Mouse (Mus musculus) ES-Bruce4 (cell line): ENCODE results near the gene Plxna3.

Experiments used
- CTCF ChIP-seq: IDR thresholded peaks from one replicate; pipeline ENCODE4 v1.8.1; 2011; ENCODE audit warnings: low read depth, low read length
- EP300 ChIP-seq: IDR thresholded peaks from 2 replicates; pipeline ENCODE4 v1.6.1; 2011; ENCODE audit warnings: low read depth, low read length; ENCODE audit not compliant: insufficient read depth
- POLR2A ChIP-seq: IDR thresholded peaks from one replicate; pipeline ENCODE4 v1.8.1; 2011; ENCODE audit warnings: low read length; ENCODE audit not compliant: insufficient read depth

DNA sequence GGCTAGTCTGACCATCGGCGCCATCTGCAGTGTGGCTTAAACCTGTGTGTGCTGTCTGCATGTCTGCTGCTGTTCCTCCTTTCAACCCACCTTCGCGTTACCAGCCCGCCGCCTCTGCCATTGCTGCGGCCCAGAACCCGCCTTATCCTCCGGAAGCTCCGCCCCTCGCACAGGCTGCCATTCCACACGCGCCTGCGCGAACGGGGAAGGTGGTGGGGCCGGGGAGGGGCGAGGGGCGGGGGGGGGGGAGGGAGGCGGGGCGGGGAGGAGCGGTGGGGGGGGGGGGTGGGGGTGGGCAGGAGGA is 24.6 kb downstream of the Plxna3 start, which contains the start of gene Lage3:
- TF ChIP-seq CTCF = no peak
- TF ChIP-seq EP300 = no peak
- peak; percentile 71 for TF ChIP-seq POLR2A
